Mouse (Mus musculus) T-helper 1 cell (primary cell): ENCODE measurements around the gene Psmd9.

Experiments used
- in situ Hi-C: fragments of 300-600 bp; cut with MboI, MseI; formaldehyde crosslinking; loops from one replicate; pipeline ENCODE4 v1.15.1; 2025; ENCODE audit warnings: high pct_unique_total_duplicates

The Psmd9 gene

GRCm38 (mm10) chr5:123137044-123137909 lies 31.9 kb upstream of the Psmd9 start:
- in situ Hi-C loops: loop anchor here (10.0 kb wide), 1 partner anchor 72 kb away; the partner anchor contains the start of gene Tmem120b

GRCm38 (mm10) chr5:123137910-123138229 lies 31.3 kb upstream of the Psmd9 start:
- in situ Hi-C loops: loop anchor here (10.0 kb wide), 1 partner anchor 73 kb away; the partner anchor contains the start of gene Tmem120b

- in situ Hi-C loops: loop anchor here (10.0 kb wide), 1 partner anchor 74 kb away; the partner anchor contains the start of gene Tmem120b
These were observed 30.8 kb upstream of the Psmd9 start for GRCm38 (mm10) chr5:123138230-123138911.

- in situ Hi-C loops: loop anchor here (10.0 kb wide), 1 partner anchor 74 kb away; the partner anchor contains the start of gene Tmem120b
These were observed 30.1 kb upstream of the Psmd9 start for GRCm38 (mm10) chr5:123138953-123139721.

GRCm38 (mm10) chr5:123139722-123140627 lies 29.2 kb upstream of the Psmd9 start:
- in situ Hi-C loops: loop anchor here (10.0 kb wide), 3 partner anchors 75 to 1695 kb away; partner anchors contain the start of genes Kdm2b and Tmem120b

- in situ Hi-C loops: loop anchor here (10.0 kb wide), 2 partner anchors 156 to 1696 kb away; partner anchors contain the start of gene Kdm2b
These were observed 28.3 kb upstream of the Psmd9 start for GRCm38 (mm10) chr5:123140694-123141554.

GRCm38 (mm10) chr5:123141555-123142160 lies 27.6 kb upstream of the Psmd9 start:
- in situ Hi-C loops: loop anchor here (10.0 kb wide), 2 partner anchors 157 to 1697 kb away; partner anchors contain the start of gene Kdm2b

GRCm38 (mm10) chr5:123142161-123143157 lies 26.8 kb upstream of the Psmd9 start, which contains the start of gene Setd1b:
Gene Setd1b, plus strand, starts transcription at chr5:123142193.
- in situ Hi-C loops: loop anchor here (10.0 kb wide), 2 partner anchors 158 to 1698 kb away; partner anchors contain the start of gene Kdm2b

GRCm38 (mm10) chr5:123143251-123143970 lies 25.8 kb upstream of the Psmd9 start:
- in situ Hi-C loops: loop anchor here (10.0 kb wide), 2 partner anchors 159 to 1699 kb away; partner anchors contain the start of gene Kdm2b

- in situ Hi-C loops: loop anchor here (10.0 kb wide), 2 partner anchors 159 to 1699 kb away; partner anchors contain the start of gene Kdm2b
These were observed 25.1 kb upstream of the Psmd9 start for GRCm38 (mm10) chr5:123143971-123144745.

GRCm38 (mm10) chr5:123144746-123145590 lies 24.2 kb upstream of the Psmd9 start:
- in situ Hi-C loops: loop anchor here (10.0 kb wide), 2 partner anchors 160 to 1700 kb away; partner anchors contain the start of gene Kdm2b

- in situ Hi-C loops: loop anchor here (10.0 kb wide), 2 partner anchors 162 to 1702 kb away; partner anchors contain the start of gene Kdm2b
These were observed 22.9 kb upstream of the Psmd9 start for GRCm38 (mm10) chr5:123146357-123146756.

- in situ Hi-C loops: loop anchor here (10.0 kb wide), 2 partner anchors 163 to 1703 kb away; partner anchors contain the start of gene Kdm2b
These were observed 21.6 kb upstream of the Psmd9 start for GRCm38 (mm10) chr5:123147569-123147968.

- in situ Hi-C loops: loop anchor here (10.0 kb wide), 2 partner anchors 163 to 1703 kb away; partner anchors contain the start of gene Kdm2b
These were observed 21.0 kb upstream of the Psmd9 start for GRCm38 (mm10) chr5:123148073-123148722.
